Mouse (Mus musculus) cerebellum, adult 2 months (tissue): ENCODE results near the gene Fhad1. TPM values are rescaled to one million over a fixed set of nuclear protein-coding genes. Genes with fewer than 3 reads are reported as not detected.
A peak's percentile ranks its signal among the peaks of the same experiment; 100 is the strongest.

Source experiments
- DNase-seq, 2 experiments: peaks; one replicate each; pipeline ENCODE4 v3.0.0; 2021
- H3K27ac ChIP-seq: fragments of 200-500 bp; 2 replicates; pipeline ENCODE4 v1.5.1; 2012; ENCODE audit warnings: low read length, control low read depth, inconsistent platforms; ENCODE audit not compliant: insufficient read depth
- H3K27me3 ChIP-seq: fragments of 200-500 bp; 2 replicates; pipeline ENCODE4 v1.6.1; 2012; ENCODE audit warnings: inconsistent platforms, mild to moderate bottlenecking, low read length, moderate library complexity; ENCODE audit not compliant: control insufficient read depth, insufficient read depth
- H3K4me1 ChIP-seq: fragments of 200-500 bp; 2 replicates; pipeline ENCODE4 v1.6.1; 2011; ENCODE audit warnings: low read length; ENCODE audit not compliant: control insufficient read depth, insufficient read depth
- H3K4me3 ChIP-seq: fragments of 200-500 bp; replicated peaks from 2 replicates; pipeline ENCODE3; 2011; ENCODE audit warnings: mild to moderate bottlenecking, low read depth, low read length, control low read depth; ENCODE audit not compliant: insufficient read depth
- CTCF ChIP-seq: fragments of 200-500 bp; IDR thresholded peaks from 2 replicates; pipeline ENCODE4 v1.5.1; 2011; ENCODE audit warnings: low read depth, mild to moderate bottlenecking, control low read depth, low read length, moderate library complexity, borderline replicate concordance; ENCODE audit not compliant: insufficient read depth
- POLR2A ChIP-seq: fragments of 200-500 bp; IDR thresholded peaks from 2 replicates; pipeline ENCODE4 v1.6.1; 2011; ENCODE audit warnings: low read length, control low read depth, borderline replicate concordance; ENCODE audit not compliant: insufficient read depth
- WGBS: fragments of 180-500 bp; shearing (Covaris S2); methylation state at CpG from one replicate; pipeline ENCODE4 v1.1.7; 2018; 5-methylcytosine and 5-hydroxymethylcytosine counted together
- polyA plus RNA-seq: library from polyadenylated mRNA; depleted of rRNA; stranded (reverse); fragments of >200 nt; gene quantifications from 2 replicates; pipeline ENCODE4 v1.2.3, GENCODE M21; 2012; rRNA removed

The Fhad1 gene
- 2.1 and 3.4 TPM in 2 replicates for polyA plus RNA-seq

DNA sequence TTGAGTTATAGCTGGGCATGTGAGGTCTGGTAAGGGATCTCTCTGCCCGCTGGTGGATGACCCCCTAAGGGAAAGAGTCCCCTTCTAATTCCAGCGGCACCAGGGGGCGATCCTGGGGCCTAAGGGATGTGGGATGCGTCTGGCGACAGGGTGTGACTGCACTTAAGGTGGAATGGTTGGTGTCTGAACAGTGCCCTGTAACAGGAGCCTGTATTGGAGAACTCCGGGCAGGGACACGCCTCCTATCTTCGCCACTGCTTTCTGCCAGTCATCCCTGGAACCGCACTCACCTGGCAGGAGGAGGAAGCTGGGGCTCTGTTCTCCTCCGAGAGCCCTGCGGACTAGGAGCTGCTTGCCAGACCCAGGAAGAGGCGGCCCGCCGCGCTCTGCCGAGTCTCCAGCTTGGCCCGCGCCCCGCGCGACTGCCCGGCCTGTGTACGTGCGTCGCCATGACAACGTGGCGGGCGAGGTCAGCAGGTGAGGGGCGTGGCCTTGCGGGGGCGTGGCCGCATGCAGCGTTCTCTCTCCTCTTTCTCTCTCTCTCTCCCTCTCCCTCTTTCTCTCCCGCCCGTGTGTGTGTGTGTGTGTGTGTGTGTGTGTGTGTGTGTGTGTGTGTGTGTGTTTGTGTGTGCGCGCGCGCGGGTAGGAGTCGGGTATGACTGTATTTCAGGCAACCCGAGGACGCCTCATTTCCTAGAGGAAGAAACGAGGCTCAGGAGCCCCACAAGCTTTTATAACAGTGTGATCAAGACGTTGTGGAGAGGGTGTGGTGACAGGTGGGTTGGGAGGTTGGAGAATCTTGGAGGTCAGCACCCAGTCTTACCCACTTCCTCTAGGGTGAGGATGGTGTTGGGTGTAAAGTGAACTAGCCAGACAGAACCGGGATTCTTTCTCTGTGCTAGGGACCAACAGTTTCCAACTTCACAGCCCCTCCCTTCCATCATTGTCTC, at the start of gene Fhad1:
TSS of gene Fhad1 (minus strand) at position 424 of the 950 bp plus-strand sequence.
- DNase-seq: peak; percentile 82 to 84
- Histone ChIP-seq H3K27me3 (no peaks in the 10 kb centered on the region), H3K4me1 (peaks cover 4% of the 10 kb centered on the region), H3K27ac (no peak within 1 kb of the TSS), H3K4me3 (peak within 1 kb of the TSS; percentile 35)
- WGBS: 5% methylated on average over 44 of the region's 46 CpGs
- no peak for TF ChIP-seq CTCF
- TF ChIP-seq POLR2A: no peak

- peaks cover 73% of the 10 kb centered on the region for H3K4me1 ChIP-seq
- DNase-seq: no peak
- no peak overlapping the region for H3K27ac ChIP-seq
- TF ChIP-seq POLR2A (no peak), CTCF (no peak)
- H3K4me3 ChIP-seq: no peak overlapping the region
- H3K27me3 ChIP-seq: no peaks in the 10 kb centered on the region
- 85% methylated on average over 8 of the region's 8 CpGs for WGBS
Measured at GRCm38 (mm10) chr4:142063057-142063534, 48.2 kb upstream of the Fhad1 start.

DNA sequence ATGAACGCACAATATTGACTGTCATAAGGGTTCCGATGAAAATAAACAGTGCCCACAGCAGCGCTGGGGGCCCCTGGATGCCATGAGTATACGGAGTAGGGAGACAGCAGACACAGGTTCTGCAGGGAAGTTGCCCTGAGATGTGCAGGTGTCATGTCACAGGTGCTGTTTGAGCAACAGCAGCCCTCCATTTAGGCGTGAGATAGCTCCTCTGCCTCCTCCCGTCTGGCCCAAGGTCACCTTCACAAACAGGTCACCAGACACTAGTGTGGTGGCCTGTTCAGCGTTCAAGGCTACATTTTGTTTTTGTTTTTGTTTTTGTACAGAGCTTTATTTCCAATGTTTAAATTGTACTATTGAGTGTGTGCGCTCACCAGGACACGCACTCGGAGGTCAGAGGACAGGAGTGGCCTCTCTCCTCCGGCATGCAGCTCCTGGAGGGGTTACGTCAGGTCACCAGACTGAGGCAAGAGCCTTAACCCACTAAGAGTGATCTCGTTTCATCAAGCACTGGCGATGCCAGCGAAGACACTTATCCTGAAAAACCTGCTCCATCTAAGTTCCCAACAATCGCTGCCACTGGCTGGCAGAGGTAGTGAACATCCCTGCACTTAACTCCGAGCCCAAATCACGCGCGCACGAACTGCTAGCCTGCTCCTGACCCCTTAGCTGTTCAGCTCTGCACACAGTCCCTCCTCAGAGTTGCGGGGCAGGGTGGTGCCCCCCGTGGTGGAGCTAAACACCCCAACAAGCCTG, 46.8 kb upstream of the Fhad1 start:
- TF ChIP-seq CTCF: no peak
- no peak for TF ChIP-seq POLR2A
- no peaks in the 10 kb centered on the region for H3K27me3 ChIP-seq
- peaks cover 70% of the 10 kb centered on the region for H3K4me1 ChIP-seq
- H3K27ac ChIP-seq: peak overlapping the region; percentile 88
- no peak for DNase-seq
- 83% methylated on average over 23 of the region's 23 CpGs for WGBS
- no peak overlapping the region for H3K4me3 ChIP-seq

DNA sequence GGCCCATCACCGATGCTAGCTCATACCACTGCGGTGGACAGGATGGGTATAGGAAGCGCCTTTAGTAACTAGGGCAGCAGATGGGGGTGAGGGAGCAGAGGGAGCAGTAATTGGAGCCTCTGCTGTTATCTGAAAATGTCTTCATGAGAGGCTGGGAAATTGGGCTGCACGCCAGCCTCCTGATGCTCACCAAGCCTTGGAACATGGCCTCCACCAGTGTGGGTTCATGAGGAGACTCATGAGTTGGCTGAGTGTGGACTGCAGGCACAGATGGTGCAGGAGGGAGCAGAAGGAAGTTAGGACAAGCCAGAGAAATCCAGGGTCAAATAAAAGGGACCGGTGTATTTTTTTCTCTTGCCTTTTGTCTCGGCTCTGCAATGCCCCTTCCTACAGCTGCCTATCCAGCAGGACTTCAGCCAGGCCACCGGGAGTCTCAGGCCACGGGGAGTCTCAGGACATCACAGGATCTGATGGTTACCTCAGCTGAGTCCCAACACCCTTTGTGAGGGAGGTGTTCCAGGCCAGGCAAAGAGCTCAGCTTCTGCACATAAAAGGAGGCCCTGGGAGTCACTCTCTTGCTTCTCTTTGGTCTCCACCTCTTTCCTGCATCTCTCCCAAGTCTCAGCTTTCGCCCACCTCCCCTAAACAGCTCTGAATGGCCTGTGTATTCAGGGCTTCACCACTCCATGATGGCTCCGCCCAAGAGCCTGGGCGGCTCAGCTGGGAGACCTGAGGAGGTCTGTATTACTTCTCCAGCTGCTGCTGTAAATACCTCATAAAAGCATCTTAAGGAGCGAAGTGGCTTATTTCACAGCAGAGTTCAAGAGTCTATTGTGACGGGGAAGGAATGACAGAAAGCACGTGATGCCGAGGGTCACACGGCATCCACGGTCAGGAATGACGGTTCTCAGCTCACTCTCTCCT, 45.8 kb upstream of the Fhad1 start:
- peaks cover 65% of the 10 kb centered on the region for H3K4me1 ChIP-seq
- 35% methylated on average over 18 of the region's 18 CpGs for WGBS
- TF ChIP-seq POLR2A (no peak), CTCF (no peak)
- no peaks in the 10 kb centered on the region for H3K27me3 ChIP-seq
- no peak overlapping the region for H3K4me3 ChIP-seq
- peak; percentile 95 to 98 for DNase-seq
- peak overlapping the region; percentile 88 for H3K27ac ChIP-seq

DNA sequence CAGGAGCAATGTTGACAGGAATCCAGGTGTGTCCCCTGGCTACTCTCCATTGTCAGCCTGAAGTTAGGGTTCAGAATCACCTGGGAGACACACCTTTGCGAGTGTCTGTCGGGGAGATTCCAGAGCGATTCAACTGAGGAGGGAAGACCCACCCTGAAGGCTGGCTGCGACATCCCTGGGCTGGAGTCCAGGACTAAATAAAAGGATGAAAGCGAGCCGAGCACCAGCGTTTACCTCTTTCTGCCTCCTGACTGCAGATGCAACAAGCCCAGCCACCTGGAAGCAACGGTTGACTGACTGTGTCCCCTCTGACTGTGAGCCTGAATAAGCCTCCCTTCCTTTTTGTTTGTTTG, 44.9 kb upstream of the Fhad1 start:
- no peak for TF ChIP-seq POLR2A
- TF ChIP-seq CTCF: no peak
- Histone ChIP-seq H3K4me1 (peaks cover 63% of the 10 kb centered on the region), H3K27me3 (no peaks in the 10 kb centered on the region), H3K4me3 (no peak overlapping the region), H3K27ac (peak overlapping the region; percentile 67)
- peak in 1 of 2 experiments; percentile 51 for DNase-seq
- WGBS: 19% methylated on average over 8 of the region's 8 CpGs

- Histone ChIP-seq H3K4me1 (peaks cover 63% of the 10 kb centered on the region), H3K4me3 (no peak overlapping the region), H3K27me3 (no peaks in the 10 kb centered on the region), H3K27ac (peak overlapping the region; percentile 67)
- 44% methylated on average over 13 of the region's 13 CpGs for WGBS
- TF ChIP-seq POLR2A: no peak
- no peak for TF ChIP-seq CTCF
- DNase-seq: peak in 1 of 2 experiments; percentile 50
Measured at GRCm38 (mm10) chr4:142059113-142059840, 44.4 kb upstream of the Fhad1 start.

GRCm38 (mm10) chr4:142057529-142058216, 42.8 kb upstream of the Fhad1 start:
- Histone ChIP-seq H3K27me3 (no peaks in the 10 kb centered on the region), H3K4me1 (peaks cover 69% of the 10 kb centered on the region), H3K27ac (peak overlapping the region; percentile 5; the same call in 1 of the 2 replicates), H3K4me3 (no peak overlapping the region)
- WGBS: 60% methylated on average over 22 of the region's 22 CpGs
- DNase-seq: peak; percentile 64 to 67
- TF ChIP-seq POLR2A (no peak), CTCF (no peak; the same call in 1 of the 2 replicates)
